Mouse (Mus musculus): Measurements from ENCODE around the gene Mief2.

Mief2 gene

DNA sequence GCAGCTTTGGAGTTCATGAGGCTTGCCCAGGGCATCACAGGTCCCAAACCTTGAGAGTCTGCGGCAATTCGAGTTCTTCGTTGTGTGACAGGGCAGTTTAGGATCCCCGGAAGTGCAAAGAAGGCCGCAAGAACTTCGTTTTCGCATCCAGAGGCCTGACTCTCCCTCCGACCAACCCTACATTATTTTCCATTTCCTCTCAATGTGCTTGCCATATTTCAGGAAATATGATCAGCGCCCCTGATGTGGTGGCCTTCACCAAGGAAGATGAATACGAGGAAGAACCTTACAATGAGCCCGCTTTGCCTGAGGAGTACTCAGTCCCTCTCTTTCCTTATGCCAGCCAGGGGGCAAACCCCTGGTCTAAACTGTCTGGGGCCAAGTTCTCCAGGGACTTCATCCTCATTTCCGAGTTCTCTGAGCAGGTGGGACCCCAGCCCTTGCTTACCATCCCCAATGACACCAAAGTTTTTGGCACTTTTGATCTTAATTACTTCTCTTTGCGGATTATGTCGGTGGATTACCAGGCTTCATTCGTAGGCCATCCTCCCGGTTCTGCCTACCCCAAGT lies 49.7 kb downstream of the Mief2 start:
- no peak for DNase-seq

DNA sequence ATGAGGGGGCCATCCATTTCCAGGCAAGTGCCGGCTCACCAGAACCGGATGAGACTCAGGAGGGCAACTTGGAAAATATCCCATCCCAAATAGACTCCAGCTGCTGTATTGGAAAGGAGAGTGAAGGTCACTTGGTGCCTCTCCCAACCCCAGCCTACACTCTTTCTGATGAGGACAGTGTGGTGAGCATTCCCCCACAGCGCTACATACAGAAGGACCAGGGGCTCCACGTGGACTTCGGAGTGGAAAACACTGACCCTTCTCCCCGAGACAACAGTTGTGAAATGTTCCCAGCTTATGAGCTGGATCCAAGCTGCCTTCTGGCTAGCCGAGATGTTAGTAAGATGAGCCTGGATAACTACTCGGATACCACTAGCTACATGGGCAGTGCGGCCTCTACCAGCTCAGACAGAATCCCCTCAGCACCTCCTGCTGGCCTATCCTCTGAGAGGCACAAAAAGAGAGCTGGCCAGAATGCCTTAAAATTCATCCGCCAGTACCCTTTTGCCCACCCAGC lies 51.5 kb downstream of the Mief2 start:
- DNase-seq: no peak

Data from thymus, adult 18-20 months (tissue).